Mouse (Mus musculus) lung, postnatal 0 days (tissue): ENCODE measurements around the gene Tdrkh.

Experiments used
- CTCF ChIP-seq: IDR thresholded peaks from 2 replicates; pipeline ENCODE4 v1.5.1; 2016; ENCODE audit warnings: antibody characterized with exemption, mild to moderate bottlenecking
- EP300 ChIP-seq: IDR thresholded peaks from 2 replicates; pipeline ENCODE4 v1.6.1; 2016; ENCODE audit warnings: antibody characterized with exemption, mild to moderate bottlenecking, control low read depth

DNA sequence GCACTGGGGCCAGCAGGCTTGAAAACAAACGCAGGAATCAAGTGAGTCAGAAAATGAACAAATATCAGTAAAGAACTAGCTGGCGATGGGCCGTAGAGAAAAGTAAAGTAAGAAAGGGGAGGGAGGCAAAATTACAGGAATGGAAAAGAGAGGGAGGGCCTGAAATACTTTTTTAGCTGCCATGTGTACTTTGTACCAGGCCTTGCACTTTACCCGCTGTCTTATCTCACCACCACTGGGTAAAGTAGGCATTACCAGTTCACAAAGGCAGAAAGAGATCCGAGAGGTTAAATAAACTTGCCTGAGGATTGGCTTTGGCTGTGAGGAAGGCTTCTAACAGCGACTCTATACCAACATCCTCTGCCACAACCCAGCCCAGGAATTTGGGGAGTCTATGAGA is 45.6 kb upstream of the Tdrkh start:
- no peak for TF ChIP-seq EP300
- no peak for TF ChIP-seq CTCF
